Mouse (Mus musculus): ENCODE results near the gene Gm20481. TPM values are rescaled to one million over a fixed set of nuclear protein-coding genes. Genes with fewer than 3 reads are reported as not detected.
"Not testable (repeated sequence)": the region's sequence is repeated elsewhere in the genome, so short reads cannot be mapped to it uniquely, and the experiment has no call there.

Gene Gm20481
- polyA plus RNA-seq, 1 experiment from 2014 or later = not detected

GRCm38 (mm10) chr17:34960702-34961493 is 8.8 kb upstream of the Gm20481 start:
- no peak for DNase-seq (ENCODE audit: low spot score)
- no peaks in the 10 kb centered on the region for H3K9me3 ChIP-seq (ENCODE audit: control insufficient read depth, low read length)
- H3K9ac ChIP-seq (ENCODE audit: low read length) = no peak overlapping the region
- no peak overlapping the region for H3K4me3 ChIP-seq (ENCODE audit: low read depth, low read length)
- no peak overlapping the region for H3K27ac ChIP-seq (ENCODE audit: low read depth)
- 0 out of 2 replicates have a peak overlapping the region, but pooled peaks have one; percentile 76 for H3K4me2 ChIP-seq (ENCODE audit: low read length)
- peaks cover 5% of the 10 kb centered on the region for H3K4me1 ChIP-seq (replicated peaks; ENCODE audit: control insufficient read depth, insufficient read depth, low read length)
- H3K36me3 ChIP-seq (ENCODE audit: control insufficient read depth, insufficient read depth, low read length) = no peaks in the 10 kb centered on the region
- H3K27me3 ChIP-seq (replicated peaks; ENCODE audit: control insufficient read depth, insufficient read depth, low read length) = no peaks in the 10 kb centered on the region; the same call in 1 of the 2 replicates
- ATAC-seq (replicated peaks; ENCODE audit: low FRiP score, low TSS enrichment, low read depth) = no peak

GRCm38 (mm10) chr17:34962125-34962524 is 7.6 kb upstream of the Gm20481 start:
- DNase-seq (ENCODE audit: low spot score) (no peak), ATAC-seq (replicated peaks; ENCODE audit: low FRiP score, low TSS enrichment, low read depth) (no peak)
- Histone ChIP-seq H3K4me1 (replicated peaks; ENCODE audit: control insufficient read depth, insufficient read depth, low read length) (peaks cover 5% of the 10 kb centered on the region), H3K27ac (ENCODE audit: low read depth) (peak overlapping the region; percentile 6; the same call in 1 of the 2 replicates), H3K9me3 (ENCODE audit: control insufficient read depth, low read length) (no peaks in the 10 kb centered on the region), H3K4me2 (ENCODE audit: low read length) (no peak overlapping the region), H3K36me3 (ENCODE audit: control insufficient read depth, insufficient read depth, low read length) (no peaks in the 10 kb centered on the region), H3K9ac (ENCODE audit: low read length) (no peak overlapping the region), H3K27me3 (replicated peaks; ENCODE audit: control insufficient read depth, insufficient read depth, low read length) (no peaks in the 10 kb centered on the region), H3K4me3 (ENCODE audit: low read depth, low read length) (no peak overlapping the region)
- 22% methylated on average over 3 of the region's 3 CpGs for WGBS

- DNase-seq (ENCODE audit: low spot score) (no peak), ATAC-seq (replicated peaks; ENCODE audit: low FRiP score, low TSS enrichment, low read depth) (no peak)
- peaks cover 4% of the 10 kb centered on the region for H3K27me3 ChIP-seq (replicated peaks; ENCODE audit: control insufficient read depth, insufficient read depth, low read length)
- 73% methylated on average over 1 of the region's 1 CpGs for WGBS
- peaks cover 5% of the 10 kb centered on the region for H3K4me1 ChIP-seq (replicated peaks; ENCODE audit: control insufficient read depth, insufficient read depth, low read length)
- no peaks in the 10 kb centered on the region for H3K9me3 ChIP-seq (ENCODE audit: control insufficient read depth, low read length)
- no peak overlapping the region for H3K4me3 ChIP-seq (ENCODE audit: low read depth, low read length)
- H3K9ac ChIP-seq (ENCODE audit: low read length) = no peak overlapping the region
- H3K4me2 ChIP-seq (ENCODE audit: low read length) = no peak overlapping the region
- H3K36me3 ChIP-seq (ENCODE audit: control insufficient read depth, insufficient read depth, low read length) = no peaks in the 10 kb centered on the region
- H3K27ac ChIP-seq (ENCODE audit: low read depth) = no peak overlapping the region
These were observed 6.9 kb upstream of the Gm20481 start for GRCm38 (mm10) chr17:34962841-34963240.

GRCm38 (mm10) chr17:34964640-34965049 is 5.1 kb upstream of the Gm20481 start:
- Histone ChIP-seq H3K27ac (ENCODE audit: low read depth) (no peak overlapping the region), H3K4me2 (ENCODE audit: low read length) (no peak overlapping the region), H3K27me3 (replicated peaks; ENCODE audit: control insufficient read depth, insufficient read depth, low read length) (peaks cover 22% of the 10 kb centered on the region), H3K9ac (ENCODE audit: low read length) (no peak overlapping the region), H3K9me3 (ENCODE audit: control insufficient read depth, low read length) (no peaks in the 10 kb centered on the region), H3K4me1 (replicated peaks; ENCODE audit: control insufficient read depth, insufficient read depth, low read length) (peaks cover 5% of the 10 kb centered on the region), H3K4me3 (ENCODE audit: low read depth, low read length) (no peak overlapping the region), H3K36me3 (ENCODE audit: control insufficient read depth, insufficient read depth, low read length) (no peaks in the 10 kb centered on the region)
- ATAC-seq (replicated peaks; ENCODE audit: low FRiP score, low TSS enrichment, low read depth) (no peak), DNase-seq (ENCODE audit: low spot score) (no peak)
- WGBS = 27% methylated on average over 1 of the region's 1 CpGs

- no peaks in the 10 kb centered on the region for H3K36me3 ChIP-seq (ENCODE audit: control insufficient read depth, insufficient read depth, low read length)
- no peaks in the 10 kb centered on the region for H3K9me3 ChIP-seq (ENCODE audit: control insufficient read depth, low read length)
- 62% methylated on average over 5 of the region's 5 CpGs for WGBS
- H3K4me2 ChIP-seq (ENCODE audit: low read length) = no peak overlapping the region
- H3K4me1 ChIP-seq (replicated peaks; ENCODE audit: control insufficient read depth, insufficient read depth, low read length) = no peaks in the 10 kb centered on the region
- no peak for ATAC-seq (replicated peaks; ENCODE audit: low FRiP score, low TSS enrichment, low read depth)
- no peak overlapping the region for H3K9ac ChIP-seq (ENCODE audit: low read length)
- no peak for DNase-seq (ENCODE audit: low spot score)
- H3K27me3 ChIP-seq (replicated peaks; ENCODE audit: control insufficient read depth, insufficient read depth, low read length) = peaks cover 25% of the 10 kb centered on the region
- no peak overlapping the region for H3K27ac ChIP-seq (ENCODE audit: low read depth)
- H3K4me3 ChIP-seq (ENCODE audit: low read depth, low read length) = no peak overlapping the region
These were observed 4.1 kb upstream of the Gm20481 start for GRCm38 (mm10) chr17:34965627-34966026.

GRCm38 (mm10) chr17:34970850-34971249 is 1.1 kb downstream of the Gm20481 start:
- not testable (repeated sequence) for H3K27ac ChIP-seq (ENCODE audit: low read depth); H3K4me2 ChIP-seq (ENCODE audit: low read length); H3K4me1 ChIP-seq (replicated peaks; ENCODE audit: control insufficient read depth, insufficient read depth, low read length); DNase-seq (ENCODE audit: low spot score); H3K9ac ChIP-seq (ENCODE audit: low read length); ATAC-seq (replicated peaks; ENCODE audit: low FRiP score, low TSS enrichment, low read depth); H3K36me3 ChIP-seq (ENCODE audit: control insufficient read depth, insufficient read depth, low read length); H3K4me3 ChIP-seq (ENCODE audit: low read depth, low read length); H3K9me3 ChIP-seq (ENCODE audit: control insufficient read depth, low read length)
- H3K27me3 ChIP-seq (replicated peaks; ENCODE audit: control insufficient read depth, insufficient read depth, low read length) = peaks cover 25% of the 10 kb centered on the region
- WGBS = 39% methylated on average over 25 of the region's 37 CpGs

GRCm38 (mm10) chr17:34971694-34972068 is 2.0 kb downstream of the Gm20481 start:
- peaks cover 25% of the 10 kb centered on the region for H3K27me3 ChIP-seq (replicated peaks; ENCODE audit: control insufficient read depth, insufficient read depth, low read length)
- H3K27ac ChIP-seq (ENCODE audit: low read depth); DNase-seq (ENCODE audit: low spot score); H3K4me1 ChIP-seq (replicated peaks; ENCODE audit: control insufficient read depth, insufficient read depth, low read length); H3K36me3 ChIP-seq (ENCODE audit: control insufficient read depth, insufficient read depth, low read length); H3K9me3 ChIP-seq (ENCODE audit: control insufficient read depth, low read length); H3K9ac ChIP-seq (ENCODE audit: low read length): not testable (repeated sequence)
- H3K4me3 ChIP-seq (ENCODE audit: low read depth, low read length) = peak overlapping the region; percentile 21
- ATAC-seq (replicated peaks; ENCODE audit: low FRiP score, low TSS enrichment, low read depth) = peak; percentile 61
- WGBS = 2% methylated on average over 22 of the region's 43 CpGs
- H3K4me2 ChIP-seq (ENCODE audit: low read length) = peak overlapping the region; percentile 83

GRCm38 (mm10) chr17:34972069-34972749 is 2.5 kb downstream of the Gm20481 start, which contains the start of the genes Hspa1a and Hspa1l:
Hspa1a (minus strand) TSS chr17:34972156.
Hspa1l (plus strand) TSS chr17:34972703.
- H3K9me3 ChIP-seq (ENCODE audit: control insufficient read depth, low read length); H3K36me3 ChIP-seq (ENCODE audit: control insufficient read depth, insufficient read depth, low read length); H3K4me1 ChIP-seq (replicated peaks; ENCODE audit: control insufficient read depth, insufficient read depth, low read length): not testable (repeated sequence)
- peak within 1 kb of the TSS; percentile 38; the same call in 1 of the 2 replicates for H3K27ac ChIP-seq (ENCODE audit: low read depth)
- H3K9ac ChIP-seq (ENCODE audit: low read length) = peak within 1 kb of the TSS; percentile 41
- WGBS = under 1% methylated on average over 25 of the region's 33 CpGs
- peak within 1 kb of the TSS; percentile 43 for H3K4me3 ChIP-seq (ENCODE audit: low read depth, low read length)
- peak within 1 kb of the TSS; percentile 83 for H3K4me2 ChIP-seq (ENCODE audit: low read length)
- DNase-seq (ENCODE audit: low spot score) (peak; percentile 83), ATAC-seq (replicated peaks; ENCODE audit: low FRiP score, low TSS enrichment, low read depth) (peak; percentile 94)
- H3K27me3 ChIP-seq (replicated peaks; ENCODE audit: control insufficient read depth, insufficient read depth, low read length) = peaks cover 25% of the 10 kb centered on the region

All from intestine, embryonic 14.5 days (tissue).